Mouse (Mus musculus) olfactory bulb, adult 2 months (tissue): ENCODE results near the gene Rnf220.

Source experiments
- CTCF ChIP-seq: fragments of 200-500 bp; IDR thresholded peaks from 2 replicates; pipeline ENCODE4 v1.5.1; 2012; ENCODE audit warnings: low read depth, mild to moderate bottlenecking, low read length, moderate library complexity; ENCODE audit not compliant: insufficient read depth
- POLR2A ChIP-seq: fragments of 200-500 bp; IDR thresholded peaks from 2 replicates; pipeline ENCODE4 v1.6.1; 2012; ENCODE audit warnings: mild to moderate bottlenecking, low read depth, low read length, moderate library complexity; ENCODE audit not compliant: insufficient read depth

DNA sequence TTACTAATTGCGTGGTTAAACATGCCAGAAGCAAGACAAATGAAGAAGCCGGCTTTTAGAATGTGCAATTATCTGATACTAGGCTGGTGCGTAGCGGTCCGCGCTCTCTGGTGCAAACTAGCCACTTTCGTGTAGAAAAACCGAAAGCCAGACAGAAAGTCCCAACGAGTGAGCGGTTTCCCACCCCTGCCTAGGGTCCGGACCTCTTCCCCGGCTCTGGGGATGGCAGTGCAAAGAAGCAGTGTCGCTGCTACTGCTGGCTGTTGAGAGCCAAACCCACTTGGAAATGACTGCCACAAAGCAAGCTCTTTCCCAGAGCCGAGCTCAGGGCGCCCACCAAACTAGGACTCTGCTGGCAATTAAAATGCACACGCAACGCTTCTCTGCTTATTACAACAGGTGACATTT lies 3.7 kb downstream of the Rnf220 start:
- TF ChIP-seq CTCF (no peak), POLR2A (no peak)
